Mouse (Mus musculus) embryonic facial prominence, embryonic 12.5 days (tissue): Measurements from ENCODE around the gene Dis3l. TPM values are rescaled to one million over a fixed set of nuclear protein-coding genes. Genes with fewer than 3 reads are reported as not detected.

ENCODE experiments used
- ATAC-seq: fragments of 200-750 bp; cut with Nextera tagmentation; 2 replicates; pipeline ENCODE4 v1.8.0; 2017; ENCODE audit not compliant: insufficient number of reproducible peaks, insufficient read depth, low FRiP score, low TSS enrichment
- H3K27ac ChIP-seq: fragments of 300-500 bp; sonication (generic); 2 replicates; pipeline ENCODE4 v1.5.1; 2016; ENCODE audit warnings: mild to moderate bottlenecking
- H3K27me3 ChIP-seq: fragments of 300-500 bp; sonication (generic); 2 replicates; pipeline ENCODE4 v1.6.1; 2016; ENCODE audit warnings: mild to moderate bottlenecking, moderate library complexity
- H3K36me3 ChIP-seq: fragments of 300-500 bp; sonication (generic); 2 replicates; pipeline ENCODE4 v1.6.1; 2016; ENCODE audit warnings: mild to moderate bottlenecking
- H3K4me1 ChIP-seq: fragments of 300-500 bp; sonication (generic); 2 replicates; pipeline ENCODE4 v1.6.1; 2016
- H3K4me2 ChIP-seq: fragments of 300-500 bp; sonication (generic); replicated peaks from 2 replicates; pipeline ENCODE4 v1.6.1; 2016; ENCODE audit warnings: mild to moderate bottlenecking, moderate library complexity
- H3K4me3 ChIP-seq: fragments of 300-500 bp; sonication (generic); 2 replicates; pipeline ENCODE4 v1.5.1; 2016; ENCODE audit warnings: mild to moderate bottlenecking
- H3K9ac ChIP-seq: fragments of 300-500 bp; sonication (generic); 2 replicates; pipeline ENCODE4 v1.6.1; 2016; ENCODE audit warnings: mild to moderate bottlenecking, moderate library complexity
- H3K9me3 ChIP-seq: fragments of 300-500 bp; sonication (generic); 2 replicates; pipeline ENCODE4 v1.6.1; 2016; ENCODE audit warnings: mild to moderate bottlenecking, moderate library complexity
- WGBS: fragments of 180-500 bp; shearing (Covaris S2); methylation state at CpG from one replicate; pipeline ENCODE4 v1.1.7; 2016; 5-methylcytosine and 5-hydroxymethylcytosine counted together
- polyA plus RNA-seq: library from polyadenylated mRNA; unstranded; fragments of >200 nt; fragmentation: Nextera tagmentation; extraction: Ambion mirVana; gene quantifications from 2 replicates; pipeline ENCODE4 v1.2.1, GENCODE M21; 2016

Dis3l gene
- polyA plus RNA-seq, 1 experiment from 2014 or later, result 22.2 TPM

- no peak overlapping the region for H3K4me2 ChIP-seq
- WGBS, result 36% methylated on average over 3 of the region's 3 CpGs
- no peak for ATAC-seq
These were observed 10.1 kb upstream of the Dis3l start for GRCm38 (mm10) chr9:64351191-64351590.

GRCm38 (mm10) chr9:64349490-64349889, 8.4 kb upstream of the Dis3l start:
- Histone ChIP-seq H3K4me2 (no peak overlapping the region), H3K9ac (no peak overlapping the region), H3K36me3 (no peaks in the 10 kb centered on the region), H3K27ac (no peak overlapping the region), H3K9me3 (no peaks in the 10 kb centered on the region), H3K27me3 (no peaks in the 10 kb centered on the region), H3K4me3 (no peak overlapping the region), H3K4me1 (no peaks in the 10 kb centered on the region)
- no peak for ATAC-seq
- 49% methylated on average over 5 of the region's 5 CpGs for WGBS

More at GRCm38 (mm10) chr9:64351191-64351590, 10.1 kb upstream of the Dis3l start:
- Histone ChIP-seq H3K36me3 (no peaks in the 10 kb centered on the region), H3K27me3 (no peaks in the 10 kb centered on the region), H3K4me3 (no peak overlapping the region), H3K4me1 (no peaks in the 10 kb centered on the region), H3K9ac (no peak overlapping the region), H3K9me3 (no peaks in the 10 kb centered on the region), H3K27ac (no peak overlapping the region)

GRCm38 (mm10) chr9:64347377-64347776, 6.3 kb upstream of the Dis3l start:
- 0% methylated on average over 1 of the region's 1 CpGs for WGBS
- no peaks in the 10 kb centered on the region for H3K36me3 ChIP-seq
- H3K27ac ChIP-seq, result no peak overlapping the region
- H3K4me2 ChIP-seq, result no peak overlapping the region
- no peaks in the 10 kb centered on the region for H3K27me3 ChIP-seq
- H3K4me1 ChIP-seq, result no peaks in the 10 kb centered on the region
- no peaks in the 10 kb centered on the region for H3K9me3 ChIP-seq
- ATAC-seq, result no peak
- H3K9ac ChIP-seq, result no peak overlapping the region
- H3K4me3 ChIP-seq, result no peak overlapping the region

GRCm38 (mm10) chr9:64345931-64346330, 4.8 kb upstream of the Dis3l start:
- no peaks in the 10 kb centered on the region for H3K4me1 ChIP-seq
- WGBS, result 56% methylated on average over 5 of the region's 5 CpGs
- no peak overlapping the region for H3K27ac ChIP-seq
- no peaks in the 10 kb centered on the region for H3K36me3 ChIP-seq
- no peak overlapping the region for H3K4me3 ChIP-seq
- H3K4me2 ChIP-seq, result no peak overlapping the region
- no peaks in the 10 kb centered on the region for H3K9me3 ChIP-seq
- no peak overlapping the region for H3K9ac ChIP-seq
- no peak for ATAC-seq
- no peaks in the 10 kb centered on the region for H3K27me3 ChIP-seq

GRCm38 (mm10) chr9:64343656-64344055, 2.6 kb upstream of the Dis3l start:
- Histone ChIP-seq H3K4me2 (no peak overlapping the region), H3K4me3 (no peak overlapping the region), H3K36me3 (no peaks in the 10 kb centered on the region), H3K4me1 (peaks cover 9% of the 10 kb centered on the region; the same call in 1 of the 2 replicates), H3K9me3 (no peaks in the 10 kb centered on the region), H3K9ac (no peak overlapping the region), H3K27me3 (no peaks in the 10 kb centered on the region), H3K27ac (no peak overlapping the region)
- no peak for ATAC-seq
- 92% methylated on average over 2 of the region's 2 CpGs for WGBS

- Histone ChIP-seq H3K4me2 (peak overlapping the region; percentile 56), H3K4me1 (peaks cover 9% of the 10 kb centered on the region; the same call in 1 of the 2 replicates), H3K4me3 (peak overlapping the region; percentile 65; the same call in 1 of the 2 replicates), H3K9ac (no peak overlapping the region), H3K27me3 (no peaks in the 10 kb centered on the region), H3K36me3 (no peaks in the 10 kb centered on the region), H3K9me3 (no peaks in the 10 kb centered on the region), H3K27ac (peak overlapping the region; percentile 99; the same call in 1 of the 2 replicates)
- WGBS, result 84% methylated on average over 8 of the region's 8 CpGs
- ATAC-seq, result no peak
These were observed 583 bp upstream of the Dis3l start for GRCm38 (mm10) chr9:64341671-64342070.

- WGBS, result 1% methylated on average over 83 of the region's 85 CpGs
- ATAC-seq, result peak; percentile 91
These were observed 486 bp downstream of the Dis3l start for GRCm38 (mm10) chr9:64340351-64341253.

GRCm38 (mm10) chr9:64339361-64339760, 1.7 kb downstream of the Dis3l start:
- no peak overlapping the region for H3K9ac ChIP-seq
- H3K4me2 ChIP-seq, result peak overlapping the region; percentile 56

More at GRCm38 (mm10) chr9:64340351-64341253, 486 bp downstream of the Dis3l start:
- peaks cover 8% of the 10 kb centered on the region; the same call in 1 of the 2 replicates for H3K36me3 ChIP-seq
- H3K27me3 ChIP-seq, result no peaks in the 10 kb centered on the region
- H3K9me3 ChIP-seq, result no peaks in the 10 kb centered on the region
- H3K9ac ChIP-seq, result peak overlapping the region; percentile 93
- peaks cover 9% of the 10 kb centered on the region; the same call in 1 of the 2 replicates for H3K4me1 ChIP-seq
- H3K27ac ChIP-seq, result peak overlapping the region; percentile 99
- H3K4me3 ChIP-seq, result peak overlapping the region; percentile 65
- peak overlapping the region; percentile 56 for H3K4me2 ChIP-seq

GRCm38 (mm10) chr9:64335825-64336224, 5.3 kb downstream of the Dis3l start:
- peaks cover 9% of the 10 kb centered on the region; the same call in 1 of the 2 replicates for H3K4me1 ChIP-seq
- WGBS, result 81% methylated on average over 6 of the region's 6 CpGs
- no peak overlapping the region for H3K9ac ChIP-seq
- H3K27ac ChIP-seq, result no peak overlapping the region
- no peaks in the 10 kb centered on the region for H3K27me3 ChIP-seq
- no peak overlapping the region for H3K4me2 ChIP-seq
- H3K4me3 ChIP-seq, result no peak overlapping the region
- H3K36me3 ChIP-seq, result peaks cover 8% of the 10 kb centered on the region; the same call in 1 of the 2 replicates
- no peak for ATAC-seq
- H3K9me3 ChIP-seq, result no peaks in the 10 kb centered on the region

More at GRCm38 (mm10) chr9:64339361-64339760, 1.7 kb downstream of the Dis3l start:
- 26% methylated on average over 8 of the region's 8 CpGs for WGBS
- Histone ChIP-seq H3K9me3 (no peaks in the 10 kb centered on the region), H3K4me1 (peaks cover 9% of the 10 kb centered on the region; the same call in 1 of the 2 replicates), H3K4me3 (no peak overlapping the region), H3K27ac (no peak overlapping the region), H3K36me3 (peaks cover 8% of the 10 kb centered on the region; the same call in 1 of the 2 replicates), H3K27me3 (no peaks in the 10 kb centered on the region)
- no peak for ATAC-seq

- H3K4me2 ChIP-seq, result no peak overlapping the region
- H3K4me1 ChIP-seq, result no peaks in the 10 kb centered on the region
- H3K27me3 ChIP-seq, result no peaks in the 10 kb centered on the region
- H3K9ac ChIP-seq, result no peak overlapping the region
- H3K9me3 ChIP-seq, result no peaks in the 10 kb centered on the region
- ATAC-seq, result no peak
- no peak overlapping the region for H3K4me3 ChIP-seq
- H3K27ac ChIP-seq, result no peak overlapping the region
- H3K36me3 ChIP-seq, result peaks cover 46% of the 10 kb centered on the region
- 91% methylated on average over 7 of the region's 7 CpGs for WGBS
These were observed 17.1 kb downstream of the Dis3l start for GRCm38 (mm10) chr9:64323976-64324375.

GRCm38 (mm10) chr9:64316986-64317385, 24.1 kb downstream of the Dis3l start:
- no peak overlapping the region for H3K4me3 ChIP-seq
- no peaks in the 10 kb centered on the region for H3K27me3 ChIP-seq
- 93% methylated on average over 5 of the region's 5 CpGs for WGBS
- no peak for ATAC-seq
- H3K4me2 ChIP-seq, result no peak overlapping the region
- H3K27ac ChIP-seq, result no peak overlapping the region
- no peaks in the 10 kb centered on the region for H3K4me1 ChIP-seq
- no peak overlapping the region for H3K9ac ChIP-seq
- peaks cover 60% of the 10 kb centered on the region for H3K36me3 ChIP-seq
- H3K9me3 ChIP-seq, result no peaks in the 10 kb centered on the region

GRCm38 (mm10) chr9:64314696-64315095, 26.4 kb downstream of the Dis3l start:
- 92% methylated on average over 6 of the region's 6 CpGs for WGBS
- peaks cover 54% of the 10 kb centered on the region for H3K36me3 ChIP-seq
- ATAC-seq, result no peak

More at GRCm38 (mm10) chr9:64314696-64315095, 26.4 kb downstream of the Dis3l start:
- Histone ChIP-seq H3K9me3 (no peaks in the 10 kb centered on the region), H3K9ac (no peak overlapping the region), H3K4me2 (no peak overlapping the region), H3K27me3 (no peaks in the 10 kb centered on the region), H3K27ac (no peak overlapping the region), H3K4me1 (no peaks in the 10 kb centered on the region), H3K4me3 (no peak overlapping the region)
